Mouse (Mus musculus) intestine, postnatal 0 days (tissue): Measurements from ENCODE around the gene Ap2b1. TPM values are rescaled to one million over a fixed set of nuclear protein-coding genes. Genes with fewer than 3 reads are reported as not detected.
A peak's percentile ranks its signal among the peaks of the same experiment; 100 is the strongest.

Source experiments
- ATAC-seq: fragments of 200-750 bp; cut with Nextera tagmentation; 2 replicates; pipeline ENCODE4 v1.8.0; 2017; ENCODE audit warnings: mild to moderate bottlenecking, moderate TSS enrichment, moderate library complexity
- H3K27ac ChIP-seq: fragments of 300-500 bp; sonication (generic); 2 replicates; pipeline ENCODE4 v1.5.1; 2014; ENCODE audit warnings: mild to moderate bottlenecking, low read depth, low read length, moderate library complexity
- H3K27me3 ChIP-seq: fragments of 300-500 bp; sonication (generic); replicated peaks from 2 replicates; pipeline ENCODE4 v1.6.1; 2014; ENCODE audit warnings: low read length, mixed read lengths; ENCODE audit not compliant: control insufficient read depth, insufficient read depth
- H3K36me3 ChIP-seq: fragments of 300-500 bp; sonication (generic); 2 replicates; pipeline ENCODE4 v1.6.1; 2014; ENCODE audit warnings: mild to moderate bottlenecking, moderate library complexity; ENCODE audit not compliant: control insufficient read depth, insufficient read depth
- H3K4me1 ChIP-seq: fragments of 300-500 bp; sonication (generic); replicated peaks from 2 replicates; pipeline ENCODE4 v1.6.1; 2014; ENCODE audit warnings: antibody characterized with exemption, low read length, mixed read lengths; ENCODE audit not compliant: control insufficient read depth, insufficient read depth
- H3K4me2 ChIP-seq: fragments of 300-500 bp; sonication (generic); replicated peaks from 2 replicates; pipeline ENCODE4 v1.6.1; 2014; ENCODE audit warnings: low read depth, mild to moderate bottlenecking, moderate library complexity
- H3K4me3 ChIP-seq: fragments of 300-500 bp; sonication (generic); 2 replicates; pipeline ENCODE4 v1.5.1; 2014; ENCODE audit warnings: low read depth, low read length
- H3K9ac ChIP-seq: fragments of 300-500 bp; sonication (generic); 2 replicates; pipeline ENCODE4 v1.6.1; 2014; ENCODE audit warnings: mild to moderate bottlenecking, low read depth, low read length
- H3K9me3 ChIP-seq: fragments of 300-500 bp; sonication (generic); 2 replicates; pipeline ENCODE4 v1.6.1; 2016; ENCODE audit warnings: mixed run types; ENCODE audit not compliant: control insufficient read depth
- CTCF ChIP-seq: sonication (generic); IDR thresholded peaks from 2 replicates; pipeline ENCODE4 v1.5.1; 2016; ENCODE audit warnings: low read depth, mild to moderate bottlenecking, control low read depth, antibody characterized with exemption, moderate library complexity
- WGBS: fragments of 180-500 bp; shearing (Covaris S2); extraction: QIAGEN DNeasy Blood & Tissue Kit; methylation state at CpG from one replicate; pipeline ENCODE4 v1.1.7; 2014; 5-methylcytosine and 5-hydroxymethylcytosine counted together
- polyA plus RNA-seq: library from polyadenylated mRNA; unstranded; fragments of >200 nt; fragmentation: Nextera tagmentation; extraction: Ambion mirVana; gene quantifications from 2 replicates; pipeline ENCODE4 v1.2.1, GENCODE M21; 2015

Ap2b1 gene
- polyA plus RNA-seq, 1 experiment from 2014 or later, result 20.7 TPM

DNA sequence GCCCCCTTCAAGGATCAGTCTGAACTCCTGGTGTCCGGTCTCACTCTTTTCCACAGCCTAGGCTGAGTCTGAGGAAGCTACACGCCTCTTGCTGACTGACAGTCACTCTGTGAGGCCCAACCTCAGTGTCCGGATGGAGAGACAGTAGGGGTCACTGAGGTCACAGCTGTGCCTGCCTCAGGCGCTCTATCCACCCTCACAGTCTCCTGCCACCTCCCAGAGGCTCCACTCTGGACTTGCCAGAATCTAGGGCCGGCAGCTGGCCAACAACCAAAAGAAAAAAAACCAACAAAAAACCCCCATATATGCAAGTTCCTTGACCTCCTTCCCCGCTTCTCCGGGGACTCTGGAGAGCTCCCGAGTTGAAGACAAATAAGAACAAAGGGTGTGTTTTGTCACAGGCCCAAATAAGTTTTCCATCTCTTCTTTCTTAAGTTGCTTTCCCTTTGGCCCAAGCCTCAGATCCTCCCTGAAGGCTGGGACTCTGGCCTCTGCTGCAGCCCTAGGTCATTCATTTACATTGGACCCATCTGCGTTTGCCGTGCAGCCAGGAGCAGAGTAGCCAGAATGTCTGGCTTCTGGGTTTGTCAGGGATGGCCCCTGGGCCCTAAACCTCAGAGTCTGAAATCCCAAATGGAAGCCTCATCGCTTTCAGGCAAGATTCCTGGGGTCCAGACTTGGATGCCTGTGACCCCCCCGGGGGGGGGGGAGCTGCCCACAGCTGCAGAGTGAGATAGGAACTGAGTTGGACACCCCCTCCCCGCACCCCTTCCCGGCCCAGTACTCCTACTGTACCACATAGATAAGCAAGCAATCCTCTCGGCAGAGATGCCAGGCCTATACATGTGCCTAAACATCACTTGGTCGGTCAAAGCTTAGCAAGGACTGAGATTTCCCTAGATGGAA is 149.4 kb downstream of the Ap2b1 start:
- no peak overlapping the region for H3K27ac ChIP-seq
- no peaks in the 10 kb centered on the region for H3K36me3 ChIP-seq
- 50% methylated on average over 16 of the region's 16 CpGs for WGBS
- H3K27me3 ChIP-seq, result peaks cover 10% of the 10 kb centered on the region
- no peak overlapping the region for H3K4me3 ChIP-seq
- H3K9me3 ChIP-seq, result no peaks in the 10 kb centered on the region
- H3K9ac ChIP-seq, result no peak overlapping the region
- H3K4me2 ChIP-seq, result no peak overlapping the region
- TF ChIP-seq CTCF, result no peak
- H3K4me1 ChIP-seq, result no peaks in the 10 kb centered on the region
- ATAC-seq, result no peak

DNA sequence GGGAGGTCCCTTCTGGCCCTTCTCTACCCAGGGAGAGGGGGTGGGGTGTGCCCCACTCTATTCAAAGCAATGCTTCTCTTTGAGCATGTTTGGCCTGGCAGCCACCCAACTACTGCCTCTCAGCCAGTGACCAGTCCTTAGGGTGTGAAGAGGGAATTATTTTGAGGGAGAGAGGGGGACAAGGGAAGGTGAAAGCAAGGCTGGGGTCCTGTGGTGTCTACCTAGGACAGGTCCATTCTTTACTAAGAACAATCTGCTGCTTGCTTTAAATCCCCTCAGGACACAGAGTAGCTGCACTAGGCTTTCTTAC is 150.1 kb downstream of the Ap2b1 start:
- no peak for ATAC-seq
- Histone ChIP-seq H3K9ac (no peak overlapping the region), H3K4me3 (no peak overlapping the region), H3K27me3 (peaks cover 10% of the 10 kb centered on the region), H3K9me3 (no peaks in the 10 kb centered on the region), H3K4me1 (no peaks in the 10 kb centered on the region), H3K36me3 (no peaks in the 10 kb centered on the region), H3K4me2 (no peak overlapping the region), H3K27ac (no peak overlapping the region)
- no peak for TF ChIP-seq CTCF

DNA sequence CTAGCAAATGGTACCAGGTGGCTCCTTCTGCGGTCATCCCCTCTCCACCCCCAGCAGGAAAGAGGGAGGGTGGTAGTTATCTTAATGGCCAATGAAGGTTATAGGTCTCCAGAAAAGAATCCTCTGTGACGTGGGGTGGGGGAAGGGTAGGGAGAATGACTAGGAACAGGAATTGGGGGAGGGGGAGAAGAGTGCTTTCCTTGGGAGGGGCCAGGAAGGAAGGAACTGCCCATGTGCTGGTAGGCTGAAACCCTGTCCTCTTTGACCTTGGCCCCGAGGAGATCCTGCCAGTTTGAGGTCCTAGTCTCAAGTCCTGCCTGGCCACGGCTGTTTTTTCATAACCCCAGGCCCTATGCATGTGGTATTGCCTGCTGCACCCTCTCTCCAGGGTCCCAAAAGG is 150.5 kb downstream of the Ap2b1 start:
- no peak for TF ChIP-seq CTCF
- no peak overlapping the region for H3K27ac ChIP-seq

DNA sequence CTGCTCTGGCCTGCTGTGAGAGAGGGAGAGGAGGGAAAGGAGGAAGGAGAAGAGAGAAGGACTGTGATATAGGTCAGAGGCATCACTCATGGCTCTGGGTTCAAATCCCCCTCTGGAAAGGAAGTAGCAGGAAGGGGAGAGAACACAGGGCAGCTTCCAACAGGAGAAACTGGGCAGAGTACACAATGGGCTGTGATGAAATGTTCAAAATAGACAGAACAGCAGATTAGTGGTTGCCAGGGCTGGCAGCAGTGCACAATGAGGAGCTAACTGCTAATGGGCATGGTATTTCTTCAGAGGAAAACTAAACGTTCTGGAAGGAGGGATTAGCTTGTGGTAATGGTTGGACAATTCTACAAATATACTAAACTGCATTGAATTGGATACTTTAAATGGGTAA is 151.7 kb downstream of the Ap2b1 start:
- WGBS, result 55% methylated on average over 1 of the region's 1 CpGs
- no peaks in the 10 kb centered on the region for H3K36me3 ChIP-seq
- H3K9me3 ChIP-seq, result no peaks in the 10 kb centered on the region

More for the DNA sequence above, 150.5 kb downstream of the Ap2b1 start:
- Histone ChIP-seq H3K4me2 (no peak overlapping the region), H3K4me1 (no peaks in the 10 kb centered on the region), H3K36me3 (no peaks in the 10 kb centered on the region), H3K9ac (no peak overlapping the region), H3K27me3 (peaks cover 10% of the 10 kb centered on the region), H3K4me3 (no peak overlapping the region), H3K9me3 (no peaks in the 10 kb centered on the region)
- ATAC-seq, result no peak
- 44% methylated on average over 4 of the region's 4 CpGs for WGBS

DNA sequence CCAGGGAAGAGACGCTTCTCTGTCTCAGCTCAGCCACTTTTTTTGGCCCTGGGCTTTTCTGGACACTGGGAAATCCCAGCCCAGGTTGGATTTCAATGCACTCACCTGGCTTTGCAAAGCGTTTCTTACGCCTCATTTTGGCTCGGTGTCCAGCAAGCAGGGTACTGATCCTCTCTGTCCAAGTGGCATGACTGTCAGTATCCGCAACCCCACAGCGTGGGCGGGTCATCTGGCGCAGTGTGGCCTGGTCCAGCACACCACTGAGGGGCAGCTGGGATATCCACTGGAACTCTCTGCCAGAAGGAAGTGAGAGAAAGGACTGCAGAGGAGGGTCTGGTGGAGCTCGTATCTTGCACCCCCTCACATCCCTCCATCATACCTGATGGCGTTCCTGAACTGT is 152.5 kb downstream of the Ap2b1 start:
- no peak overlapping the region for H3K4me3 ChIP-seq
- H3K27me3 ChIP-seq, result no peaks in the 10 kb centered on the region
- H3K9me3 ChIP-seq, result no peaks in the 10 kb centered on the region
- ATAC-seq, result no peak
- no peak overlapping the region for H3K27ac ChIP-seq
- H3K4me2 ChIP-seq, result no peak overlapping the region
- no peaks in the 10 kb centered on the region for H3K36me3 ChIP-seq
- no peak for TF ChIP-seq CTCF
- WGBS, result 90% methylated on average over 10 of the region's 10 CpGs
- H3K9ac ChIP-seq, result no peak overlapping the region
- H3K4me1 ChIP-seq, result peaks cover 5% of the 10 kb centered on the region; the same call in 1 of the 2 replicates

More for the DNA sequence above, 151.7 kb downstream of the Ap2b1 start:
- no peak overlapping the region for H3K4me3 ChIP-seq
- TF ChIP-seq CTCF, result no peak
- peaks cover 5% of the 10 kb centered on the region; the same call in 1 of the 2 replicates for H3K4me1 ChIP-seq
- H3K27me3 ChIP-seq, result no peaks in the 10 kb centered on the region
- no peak overlapping the region for H3K4me2 ChIP-seq
- H3K27ac ChIP-seq, result no peak overlapping the region
- no peak overlapping the region for H3K9ac ChIP-seq
- no peak for ATAC-seq

DNA sequence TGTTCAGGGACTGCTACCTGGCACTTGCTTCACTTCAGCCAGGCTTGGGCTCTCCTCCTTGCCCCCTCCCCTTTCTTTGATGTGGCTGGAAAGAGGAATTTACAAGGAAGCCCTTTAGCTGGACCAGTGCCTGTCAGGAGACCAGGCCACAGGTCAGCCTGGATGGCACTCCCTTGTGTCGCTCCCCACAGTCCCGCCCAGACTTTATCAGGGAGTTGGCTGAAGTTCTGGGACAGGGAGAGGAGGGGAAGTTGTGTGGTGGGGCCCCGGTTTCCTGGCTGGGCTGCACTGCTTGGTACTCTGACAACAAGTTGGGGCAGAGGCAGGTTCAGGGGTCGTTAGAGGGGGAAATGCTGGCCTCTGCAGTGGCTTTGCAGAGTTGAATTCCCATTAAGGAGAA is 155.7 kb downstream of the Ap2b1 start:
- no peaks in the 10 kb centered on the region for H3K36me3 ChIP-seq
- peaks cover 12% of the 10 kb centered on the region; the same call in 1 of the 2 replicates for H3K4me1 ChIP-seq
- H3K4me2 ChIP-seq, result peak overlapping the region; percentile 25
- TF ChIP-seq CTCF, result no peak
- H3K4me3 ChIP-seq, result no peak overlapping the region
- ATAC-seq, result peak; percentile 56; the same call in 1 of the 2 replicates
- H3K27me3 ChIP-seq, result no peaks in the 10 kb centered on the region
- WGBS, result 0% methylated on average over 4 of the region's 4 CpGs
- no peaks in the 10 kb centered on the region for H3K9me3 ChIP-seq
- no peak overlapping the region for H3K9ac ChIP-seq
- H3K27ac ChIP-seq, result no peak overlapping the region

Other genes with a start within 250 kb of the Ap2b1 start
- gene Slfn2, start 233.9 kb upstream of the Ap2b1 start, polyA plus RNA-seq, result 21.0 and 21.5 TPM in 2 replicates
- 0.51 and 0.53 TPM in 2 replicates for gene Slfn1, start 182.2 kb upstream of the Ap2b1 start, polyA plus RNA-seq
- 1.3 and 1.9 TPM in 2 replicates for gene Slfn4, start 123.8 kb upstream of the Ap2b1 start, polyA plus RNA-seq
- 0.59 and 0.82 TPM in 2 replicates for gene Slfn3, start 107.7 kb upstream of the Ap2b1 start, polyA plus RNA-seq
- not detected in 2 replicates for gene Slfn14, start 12.3 kb upstream of the Ap2b1 start, polyA plus RNA-seq
- gene Pex12, start 3.6 kb downstream of the Ap2b1 start, polyA plus RNA-seq, result 8.6 and 9.3 TPM in 2 replicates
- gene Rasl10b, start 110.1 kb downstream of the Ap2b1 start, polyA plus RNA-seq, result 0.82 and 0.94 TPM in 2 replicates
- gene Gas2l2, start 130.4 kb downstream of the Ap2b1 start, polyA plus RNA-seq, result 0.51 and 0.65 TPM in 2 replicates
- gene 1700020L24Rik, start 138.7 kb downstream of the Ap2b1 start, polyA plus RNA-seq, result 0.76 and 1.5 TPM in 2 replicates
- gene Mmp28, start 164.0 kb downstream of the Ap2b1 start, polyA plus RNA-seq, result 1.6 and 2.1 TPM in 2 replicates
- 5.4 and 7.3 TPM in 2 replicates for gene Taf15, start 174.1 kb downstream of the Ap2b1 start, polyA plus RNA-seq
- not detected in 2 replicates for gene Heatr9, start 223.2 kb downstream of the Ap2b1 start, polyA plus RNA-seq
- 1.8 and 2.4 TPM in 2 replicates for gene Ccl5, start 231.5 kb downstream of the Ap2b1 start, polyA plus RNA-seq